In genomic region chrX:167179961-167180642, GRCm38 (mm10) we compare ENCODE assay signal across 11 mouse cellular contexts. TPM values are rescaled to one million over a fixed set of nuclear protein-coding genes. Genes with fewer than 3 reads are reported as not detected.
DNase-seq lines count a peak whose midpoint lies in the region; ATAC-seq lines count a peak whose summit lies in the region.
"Had no signal": no experiment of that assay in that cellular context is flagged by ENCODE, and none has a peak within 500 bp of the region (broad histone marks: within the 10 kb centered on the region; RNA-seq: fewer than 3 reads in every experiment).

No protein-coding gene starts in this region.

- no peak overlapping the region for H3K4me3 ChIP-seq in heart, embryonic 16.5 days (ENCODE audit: low read length)
- no peak overlapping the region for H3K4me3 ChIP-seq in forebrain, embryonic 15.5 days
- H3K4me3 ChIP-seq in forebrain, embryonic 10.5 days: no peak overlapping the region
- H3K4me3 ChIP-seq: embryonic facial prominence, embryonic 13.5 days; hindbrain, embryonic 13.5 days had no signal

- WGBS in heart, embryonic 16.5 days: 30% methylated on average over 4 of the region's 4 CpGs
- WGBS in forebrain, embryonic 15.5 days: 66% methylated on average over 4 of the region's 4 CpGs
- WGBS in forebrain, embryonic 10.5 days: 77% methylated on average over 4 of the region's 4 CpGs

- no peak overlapping the region for H3K4me2 ChIP-seq in heart, embryonic 16.5 days (ENCODE audit: low read depth, low read length)
- H3K4me2 ChIP-seq in forebrain, embryonic 15.5 days (replicated peaks): no peak overlapping the region
- H3K4me2 ChIP-seq: embryonic facial prominence, embryonic 13.5 days; hindbrain, embryonic 13.5 days had no signal

- no peak overlapping the region for H3K9ac ChIP-seq in heart, embryonic 16.5 days (ENCODE audit: low read length)
- H3K9ac ChIP-seq in forebrain, embryonic 15.5 days (replicated peaks): no peak overlapping the region
- H3K9ac ChIP-seq: embryonic facial prominence, embryonic 13.5 days; hindbrain, embryonic 13.5 days had no signal

- peak overlapping the region; percentile 90 for H3K27ac ChIP-seq in heart, embryonic 16.5 days (ENCODE audit: low read length)
- H3K27ac ChIP-seq in forebrain, embryonic 15.5 days (replicated peaks): no peak overlapping the region
- H3K27ac ChIP-seq in forebrain, embryonic 10.5 days: no peak overlapping the region
- H3K27ac ChIP-seq: embryonic facial prominence, embryonic 13.5 days; hindbrain, embryonic 13.5 days had no signal

- no peaks in the 10 kb centered on the region for H3K9me3 ChIP-seq in heart, embryonic 16.5 days (replicated peaks; ENCODE audit: control insufficient read depth, low read length)
- no peaks in the 10 kb centered on the region for H3K9me3 ChIP-seq in forebrain, embryonic 15.5 days
- H3K9me3 ChIP-seq in forebrain, embryonic 10.5 days: no peaks in the 10 kb centered on the region
- H3K9me3 ChIP-seq: embryonic facial prominence, embryonic 13.5 days; hindbrain, embryonic 13.5 days had no signal

- DNase-seq in heart, adult 11 months: peak; percentile 96
- DNase-seq in heart, postnatal 4 days: no peak
- DNase-seq in skeletal muscle tissue, adult 2 months (ENCODE audit: low read depth, low spot score): peak; percentile 27
- DNase-seq in forebrain, embryonic 10.5 days (ENCODE audit: extremely low spot score, low spot score): no peak
- DNase-seq in adrenal gland, postnatal 25 days: no peak
- DNase-seq: adrenal gland, adult 2 months had no signal

- ATAC-seq in CD4-positive, CD25-positive, alpha-beta regulatory T cell, adult 4 months: peak; percentile 62
- peak; percentile 75 for ATAC-seq in heart, embryonic 16.5 days (replicated peaks; ENCODE audit: extremely low read depth, insufficient read depth, low FRiP score)
- no peak for ATAC-seq in forebrain, embryonic 15.5 days (replicated peaks)

- H3K27me3 ChIP-seq in heart, embryonic 16.5 days (ENCODE audit: control insufficient read depth, insufficient read depth, low read length): no peaks in the 10 kb centered on the region
- H3K27me3 ChIP-seq in forebrain, embryonic 15.5 days: no peaks in the 10 kb centered on the region
- H3K27me3 ChIP-seq in forebrain, embryonic 10.5 days (ENCODE audit: poor library complexity, severe bottlenecking): peaks cover 99% of the 10 kb centered on the region

- H3K4me1 ChIP-seq in heart, embryonic 16.5 days (ENCODE audit: control insufficient read depth, insufficient read depth, low read length): peaks cover 6% of the 10 kb centered on the region; the same call in 1 of the 2 replicates
- H3K4me1 ChIP-seq in forebrain, embryonic 15.5 days: no peaks in the 10 kb centered on the region
- no peaks in the 10 kb centered on the region for H3K4me1 ChIP-seq in forebrain, embryonic 10.5 days
- H3K4me1 ChIP-seq: embryonic facial prominence, embryonic 13.5 days; hindbrain, embryonic 13.5 days had no signal

- no peaks in the 10 kb centered on the region for H3K36me3 ChIP-seq in heart, embryonic 16.5 days (ENCODE audit: control insufficient read depth, insufficient read depth)
- H3K36me3 ChIP-seq in forebrain, embryonic 15.5 days: no peaks in the 10 kb centered on the region
- no peaks in the 10 kb centered on the region for H3K36me3 ChIP-seq in forebrain, embryonic 10.5 days (replicated peaks)
- H3K36me3 ChIP-seq: embryonic facial prominence, embryonic 13.5 days; hindbrain, embryonic 13.5 days had no signal

RNA-seq across cellular contexts. Expression of gene Tmsb4x, which starts 29.0 kb away (rescaled TPM):
- 100 to 1,000 TPM; 856 to 962 TPM for total RNA-seq in heart, postnatal 4 days (2021)
- over 10,000 TPM; 10,426 to 12,113 TPM for polyA plus RNA-seq in CD4-positive, CD25-positive, alpha-beta regulatory T cell, adult 4 months (2017; shearing (Covaris generic))
- 2,294 and 2,338 TPM in 2 replicates for polyA plus RNA-seq in heart, embryonic 16.5 days (2015; fragmentation: Nextera tagmentation; extraction: Ambion mirVana)
- 7,356 and 7,374 TPM in 2 replicates for polyA plus RNA-seq in forebrain, embryonic 15.5 days (2015; fragmentation: Nextera tagmentation; extraction: Ambion mirVana)
- 2,014 and 2,296 TPM in 2 replicates for polyA plus RNA-seq in forebrain, embryonic 10.5 days (2016; fragmentation: Nextera tagmentation; extraction: Ambion mirVana)
- 273 and 303 TPM in 2 replicates for total RNA-seq in adrenal gland, postnatal 25 days (2021)

Comparison
In these comparisons a context has a peak if more than half of its experiments do, and no peak if none do; other contexts are left out.
1. DNase-seq: peak in heart, adult 11 months (single experiment) and skeletal muscle tissue, adult 2 months (single experiment); none in heart, postnatal 4 days (single experiment), forebrain, embryonic 10.5 days (single experiment) and adrenal gland, postnatal 25 days (single experiment).